Mouse (Mus musculus): ENCODE results near the gene Stard13.

GRCm38 (mm10) chr5:151022939-151023338, 210.7 kb downstream of the Stard13 start:
- TF ChIP-seq CTCF (IDR thresholded peaks at IDR 0.05; ENCODE audit: borderline replicate concordance, control insufficient read depth, extremely low read depth, insufficient read depth, low read length, poor library complexity) (no peak), POLR2A (IDR thresholded peaks at IDR 0.05; ENCODE audit: control insufficient read depth, extremely low read depth, insufficient read depth, low read length, poor library complexity) (no peak)

All from thymus, adult 2 months (tissue).